Mouse (Mus musculus): Measurements from ENCODE around the gene Plcb3. TPM values are rescaled to one million over a fixed set of nuclear protein-coding genes. Genes with fewer than 3 reads are reported as not detected.
"Not testable (repeated sequence)": the region's sequence is repeated elsewhere in the genome, so short reads cannot be mapped to it uniquely, and the experiment has no call there.

The Plcb3 gene
- polyA plus RNA-seq, 1 experiment from 2014 or later = 53.5 TPM

DNA sequence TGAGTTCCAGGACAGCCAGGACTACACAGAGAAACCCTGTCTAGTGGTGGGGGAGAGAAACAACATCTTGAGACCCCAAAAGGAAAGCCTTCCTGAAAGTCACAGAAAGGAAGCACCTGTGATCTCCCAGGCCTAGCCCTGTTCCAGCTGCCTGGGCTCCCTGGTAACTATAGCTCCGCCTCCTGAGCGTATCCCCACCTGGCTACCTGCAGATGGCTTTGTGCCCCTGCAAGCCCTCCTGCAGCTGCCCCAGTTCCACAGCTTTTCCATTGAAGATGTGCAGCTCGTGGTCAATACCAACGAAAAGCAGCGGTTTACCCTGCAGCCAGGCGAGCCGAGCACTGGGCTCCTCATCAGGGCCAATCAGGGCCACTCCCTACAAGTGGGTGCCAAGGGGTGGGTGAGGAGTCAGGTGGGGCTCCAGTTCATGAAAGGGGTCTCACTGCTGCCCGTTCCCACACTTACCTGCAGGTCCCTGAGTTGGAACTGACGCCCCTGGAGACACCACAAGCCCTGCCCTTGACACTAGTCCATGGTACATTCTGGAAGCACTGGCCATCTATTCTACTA is 21.5 kb upstream of the Plcb3 start:
- H3K27ac ChIP-seq = no peak overlapping the region
- no peak overlapping the region for H3K4me3 ChIP-seq
- no peaks in the 10 kb centered on the region for H3K9me3 ChIP-seq
- H3K9ac ChIP-seq = no peak overlapping the region
- no peak overlapping the region for H3K4me2 ChIP-seq
- no peak for ATAC-seq (ENCODE audit: borderline replicate concordance, extremely low read depth, low FRiP score, low TSS enrichment)
- H3K27me3 ChIP-seq = no peaks in the 10 kb centered on the region
- H3K4me1 ChIP-seq = peaks cover 34% of the 10 kb centered on the region
- H3K36me3 ChIP-seq = peaks cover 24% of the 10 kb centered on the region
- 79% methylated on average over 9 of the region's 9 CpGs for WGBS

DNA sequence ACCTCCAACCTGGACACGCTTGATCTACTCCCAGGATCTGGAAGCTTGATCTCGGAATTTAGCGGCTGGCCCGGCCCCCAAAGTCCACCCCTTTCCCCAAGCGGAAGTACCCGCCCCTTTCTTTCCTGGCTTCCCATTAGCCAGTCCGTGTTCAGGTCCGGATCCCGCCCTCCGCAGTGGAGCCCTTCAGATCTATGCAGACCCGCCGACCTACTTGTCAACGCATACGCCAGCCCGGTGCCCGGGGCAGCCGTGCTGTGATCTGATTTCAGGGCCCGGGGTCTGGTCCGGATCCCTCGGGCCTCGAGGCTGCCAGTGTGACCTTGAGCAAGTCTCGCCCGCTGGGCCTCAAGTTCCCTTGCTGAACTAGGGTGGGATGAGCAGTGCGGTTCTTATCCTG is 19.7 kb upstream of the Plcb3 start, which contains the start of the genes Nudt22 and Trpt1:
TSS of gene Nudt22 (minus strand) at position 112 of the 400 bp plus-strand sequence.
TSS of gene Trpt1 (plus strand) at position 126 of the 400 bp plus-strand sequence.
- peaks cover 40% of the 10 kb centered on the region for H3K4me1 ChIP-seq
- peak within 1 kb of the TSS; percentile 76 for H3K27ac ChIP-seq
- WGBS = under 1% methylated on average over 24 of the region's 24 CpGs
- no peaks in the 10 kb centered on the region for H3K9me3 ChIP-seq
- peaks cover 24% of the 10 kb centered on the region for H3K36me3 ChIP-seq
- peak; percentile 64 for ATAC-seq (ENCODE audit: borderline replicate concordance, extremely low read depth, low FRiP score, low TSS enrichment)
- H3K4me2 ChIP-seq = peak within 1 kb of the TSS; percentile 84
- H3K4me3 ChIP-seq = peak within 1 kb of the TSS; percentile 57
- peak within 1 kb of the TSS; percentile 69 for H3K9ac ChIP-seq
- H3K27me3 ChIP-seq = no peaks in the 10 kb centered on the region

DNA sequence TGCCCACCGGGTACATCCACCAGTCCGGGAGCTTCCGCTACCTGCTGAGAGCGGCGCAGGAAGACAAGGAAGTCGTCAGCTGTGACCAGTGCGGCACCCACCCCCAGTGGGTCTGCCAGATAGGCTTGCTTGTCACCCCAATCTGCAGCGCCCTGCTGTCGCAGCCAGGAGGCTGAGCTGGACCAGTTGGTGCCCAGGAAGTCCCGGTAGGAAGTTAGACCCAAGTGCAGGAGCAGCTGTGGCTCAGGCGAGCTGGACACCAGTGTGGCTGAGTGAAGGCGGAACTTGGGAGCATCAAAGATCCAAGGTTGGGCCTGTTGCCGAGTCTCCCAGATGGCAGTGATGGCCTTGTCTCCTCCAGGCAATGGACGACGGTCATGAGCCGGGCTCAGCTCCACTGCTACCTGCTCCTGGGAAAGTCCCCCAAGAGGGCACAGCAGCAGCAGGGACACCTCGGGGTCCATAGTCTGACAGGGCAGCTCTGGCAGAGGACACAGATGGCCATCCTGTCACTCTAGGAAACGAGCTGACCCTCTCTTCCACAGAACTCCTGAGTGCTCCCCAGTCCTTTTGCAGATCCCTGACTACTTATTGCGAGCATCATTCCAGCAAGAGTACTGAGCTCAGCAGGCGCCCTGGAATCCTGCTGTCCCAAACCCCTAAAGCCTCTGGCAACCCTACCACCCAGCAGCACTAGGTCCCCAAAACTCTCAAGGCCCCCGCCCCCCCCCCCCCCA is 19.2 kb upstream of the Plcb3 start:
- Histone ChIP-seq H3K4me2 (peak overlapping the region; percentile 84), H3K9ac (peak overlapping the region; percentile 69), H3K4me1 (peaks cover 40% of the 10 kb centered on the region), H3K36me3 (peaks cover 22% of the 10 kb centered on the region), H3K4me3 (peak overlapping the region; percentile 57), H3K27me3 (no peaks in the 10 kb centered on the region), H3K27ac (peak overlapping the region; percentile 34; the same call in 1 of the 2 replicates), H3K9me3 (no peaks in the 10 kb centered on the region)
- no peak for ATAC-seq (ENCODE audit: borderline replicate concordance, extremely low read depth, low FRiP score, low TSS enrichment)
- WGBS = 41% methylated on average over 21 of the region's 21 CpGs

DNA sequence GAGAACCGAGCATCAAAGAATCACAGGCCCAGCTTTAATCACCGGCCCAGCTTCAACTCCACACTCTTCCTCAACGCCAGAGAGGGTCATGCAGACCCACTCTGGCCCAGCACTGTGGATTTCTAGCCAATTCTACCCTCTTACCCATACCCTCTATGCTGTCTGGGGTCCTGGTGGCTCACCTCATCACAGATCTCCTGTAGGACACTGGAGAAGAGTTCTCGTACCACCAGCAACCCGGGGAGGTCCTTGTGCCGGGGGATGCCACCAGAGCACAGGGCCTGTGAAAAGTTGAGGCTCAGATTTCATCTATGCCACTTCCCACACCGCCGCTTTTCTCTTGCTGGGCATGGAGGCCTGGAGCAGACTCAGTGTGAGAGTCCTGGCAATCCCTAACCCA is 18.2 kb upstream of the Plcb3 start:
- peak overlapping the region; percentile 84 for H3K4me2 ChIP-seq
- H3K9me3 ChIP-seq = no peaks in the 10 kb centered on the region
- H3K4me1 ChIP-seq = peaks cover 40% of the 10 kb centered on the region
- ATAC-seq (ENCODE audit: borderline replicate concordance, extremely low read depth, low FRiP score, low TSS enrichment) = no peak
- H3K36me3 ChIP-seq = peaks cover 13% of the 10 kb centered on the region
- 0 out of 2 replicates have a peak overlapping the region, but pooled peaks have one; percentile 13 for H3K9ac ChIP-seq
- H3K27ac ChIP-seq = no peak overlapping the region
- 0 out of 2 replicates have a peak overlapping the region, but pooled peaks have one; percentile 57 for H3K4me3 ChIP-seq
- 81% methylated on average over 8 of the region's 8 CpGs for WGBS
- H3K27me3 ChIP-seq = no peaks in the 10 kb centered on the region

DNA sequence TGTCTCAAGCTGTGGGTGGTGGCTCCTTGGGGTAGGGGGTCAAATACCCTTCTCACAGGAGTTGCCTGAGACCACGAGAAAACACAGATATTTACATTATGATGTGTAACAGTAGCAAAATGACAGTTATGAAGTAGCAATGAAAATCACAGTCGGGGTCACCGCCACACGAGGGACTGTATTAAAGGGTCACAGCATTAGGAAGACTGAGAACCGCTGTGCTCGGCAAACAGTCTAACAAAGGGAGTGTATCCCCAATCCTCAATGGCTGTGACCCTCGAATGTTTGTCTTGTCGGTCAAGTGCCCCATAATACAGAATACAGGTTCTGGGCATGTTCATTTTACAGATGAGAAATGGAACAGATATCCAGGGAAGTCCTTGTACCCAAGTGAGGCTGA is 17.7 kb upstream of the Plcb3 start:
- Histone ChIP-seq H3K27me3 (no peaks in the 10 kb centered on the region), H3K36me3 (peaks cover 8% of the 10 kb centered on the region), H3K4me2 (no peak overlapping the region), H3K4me1 (peaks cover 40% of the 10 kb centered on the region), H3K4me3 (no peak overlapping the region), H3K27ac (no peak overlapping the region), H3K9ac (no peak overlapping the region), H3K9me3 (no peaks in the 10 kb centered on the region)
- 66% methylated on average over 8 of the region's 8 CpGs for WGBS
- no peak for ATAC-seq (ENCODE audit: borderline replicate concordance, extremely low read depth, low FRiP score, low TSS enrichment)

DNA sequence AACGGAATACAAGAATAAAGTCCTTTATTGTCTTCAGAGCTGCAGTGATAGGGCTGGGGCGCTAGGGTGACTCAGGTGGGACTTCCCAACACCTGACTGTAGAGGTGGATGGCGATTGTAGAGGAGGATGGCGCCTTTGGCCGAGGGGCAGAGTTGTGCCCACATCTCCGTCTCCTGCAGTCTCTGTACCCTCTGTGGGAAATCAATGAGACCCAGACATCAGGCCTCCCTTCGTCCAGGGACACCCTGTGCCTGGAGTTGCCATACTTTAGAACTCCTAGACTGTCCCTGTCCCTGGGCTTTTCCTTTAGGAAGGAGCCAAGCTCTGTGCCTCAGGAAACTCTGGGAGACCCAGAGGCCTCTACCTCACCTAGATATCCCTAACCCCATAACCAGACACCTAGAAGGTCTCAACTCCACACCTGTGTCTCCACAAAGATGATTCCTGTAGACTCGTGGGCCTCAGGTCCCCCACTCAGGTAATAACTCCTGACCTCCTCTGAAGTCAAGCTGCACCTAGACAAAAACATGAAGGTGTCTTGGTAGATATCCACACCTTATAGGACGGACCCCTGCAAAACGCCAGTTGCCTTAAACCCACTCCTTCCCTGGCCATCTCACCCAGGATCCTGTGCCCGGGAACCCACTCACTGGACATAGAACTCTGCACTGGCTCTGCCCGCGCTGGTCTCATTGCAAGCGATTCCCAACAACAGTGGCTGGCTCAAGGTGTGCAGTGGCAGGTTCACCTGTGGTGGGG is 16.9 kb upstream of the Plcb3 start:
- ATAC-seq (ENCODE audit: borderline replicate concordance, extremely low read depth, low FRiP score, low TSS enrichment) = no peak
- H3K9ac ChIP-seq = peak overlapping the region; percentile 45; the same call in 1 of the 2 replicates
- no peaks in the 10 kb centered on the region for H3K27me3 ChIP-seq
- peaks cover 1% of the 10 kb centered on the region; the same call in 1 of the 2 replicates for H3K36me3 ChIP-seq
- peak overlapping the region; percentile 17 for H3K27ac ChIP-seq
- WGBS = 60% methylated on average over 14 of the region's 14 CpGs
- peak overlapping the region; percentile 94 for H3K4me2 ChIP-seq
- H3K4me3 ChIP-seq = peak overlapping the region; percentile 55
- H3K9me3 ChIP-seq = no peaks in the 10 kb centered on the region
- H3K4me1 ChIP-seq = peaks cover 42% of the 10 kb centered on the region

DNA sequence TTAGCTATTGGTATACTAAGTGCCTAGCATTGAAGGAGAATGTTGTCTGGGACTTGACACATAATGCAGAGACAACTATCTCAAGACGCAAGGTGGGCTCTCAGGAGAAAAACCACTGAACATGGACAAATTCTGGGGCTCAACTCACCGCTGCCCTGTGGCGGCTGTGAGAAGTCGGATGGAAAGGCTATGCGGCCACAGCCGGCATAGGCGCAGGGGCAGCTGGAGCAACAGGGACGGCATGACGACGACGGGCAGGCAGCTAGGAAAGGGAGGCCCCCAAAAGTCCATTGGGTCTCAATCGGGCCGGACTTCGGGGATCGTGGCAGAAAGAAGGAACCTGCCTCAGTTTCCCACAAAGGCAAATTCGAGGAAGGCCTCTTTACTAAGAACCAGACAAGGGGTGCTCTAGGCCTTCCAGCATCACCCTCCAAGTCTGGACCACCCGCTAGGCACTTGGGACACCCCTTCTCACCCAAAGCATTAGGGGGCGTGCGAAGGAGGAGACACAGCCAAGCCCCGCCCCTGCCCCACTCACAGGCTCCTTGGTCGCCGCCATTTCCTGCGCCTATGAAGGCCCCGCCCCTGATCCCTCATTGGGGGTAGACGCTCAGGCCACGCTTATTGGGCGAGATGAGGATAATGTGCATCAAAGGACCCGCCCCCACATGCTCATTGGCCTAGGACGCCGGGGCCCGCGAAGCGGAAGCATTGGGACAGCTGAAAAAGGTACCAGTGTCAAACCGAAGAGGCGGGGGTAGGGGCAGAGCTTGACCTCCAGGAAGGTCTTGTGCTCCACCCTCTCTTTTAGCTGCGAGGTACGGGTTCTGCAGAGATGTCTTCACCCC is 16.0 kb upstream of the Plcb3 start, which contains the start of gene Dnajc4:
TSS of gene Dnajc4 (minus strand) at position 562 of the 848 bp plus-strand sequence.
- H3K36me3 ChIP-seq = no peaks in the 10 kb centered on the region
- H3K9ac ChIP-seq = peak within 1 kb of the TSS; percentile 62
- WGBS = 1% methylated on average over 37 of the region's 37 CpGs
- H3K27ac ChIP-seq = peak within 1 kb of the TSS; percentile 48
- no peaks in the 10 kb centered on the region for H3K9me3 ChIP-seq
- no peaks in the 10 kb centered on the region for H3K27me3 ChIP-seq
- ATAC-seq (ENCODE audit: borderline replicate concordance, extremely low read depth, low FRiP score, low TSS enrichment) = peak; percentile 94
- H3K4me2 ChIP-seq = peak within 1 kb of the TSS; percentile 94
- H3K4me3 ChIP-seq = peak within 1 kb of the TSS; percentile 55
- peaks cover 48% of the 10 kb centered on the region for H3K4me1 ChIP-seq

DNA sequence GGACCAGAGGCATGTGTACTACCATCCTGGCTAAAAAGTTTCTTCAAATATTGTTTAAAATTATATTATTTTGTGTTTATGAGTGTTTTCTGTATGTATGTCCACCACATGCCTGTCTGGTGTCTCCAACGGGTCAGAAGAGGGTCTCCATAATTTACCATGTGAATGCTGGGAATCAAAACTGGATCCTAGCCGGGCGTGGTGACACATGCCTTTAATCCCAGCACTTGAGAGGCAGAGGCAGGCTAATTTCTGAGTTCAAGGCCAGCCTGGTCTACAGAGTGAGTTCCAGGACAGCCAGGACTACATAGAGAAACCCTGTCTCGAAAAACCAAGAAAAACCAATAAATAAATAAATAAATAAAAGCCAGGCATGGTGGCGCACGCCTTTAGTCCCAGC is 14.9 kb upstream of the Plcb3 start:
- not testable (repeated sequence) for H3K36me3 ChIP-seq
- 89% methylated on average over 6 of the region's 6 CpGs for WGBS

DNA sequence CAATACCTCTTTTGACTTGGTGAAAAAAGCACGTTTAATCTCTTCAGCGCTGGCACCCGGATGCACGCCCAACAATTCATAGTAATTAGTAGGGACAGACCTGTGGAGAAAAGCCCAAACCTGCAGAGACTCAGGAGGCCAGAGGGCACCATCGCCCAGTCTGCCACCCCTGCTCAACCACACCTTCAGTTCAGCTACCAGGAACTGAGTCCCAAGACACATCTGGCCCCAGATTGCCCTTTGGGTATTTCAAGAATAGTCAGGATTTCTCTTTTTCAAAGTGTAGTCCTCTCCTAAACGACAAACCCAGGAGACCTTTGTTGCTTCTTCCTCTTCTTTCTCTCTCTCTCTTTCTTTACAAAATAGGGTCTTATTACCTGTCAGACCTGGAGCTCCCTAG is 14.4 kb upstream of the Plcb3 start:
- no peak for ATAC-seq (ENCODE audit: borderline replicate concordance, extremely low read depth, low FRiP score, low TSS enrichment)
- H3K27ac ChIP-seq = no peak overlapping the region
- H3K9me3 ChIP-seq = no peaks in the 10 kb centered on the region
- 85% methylated on average over 6 of the region's 6 CpGs for WGBS
- no peaks in the 10 kb centered on the region for H3K36me3 ChIP-seq
- H3K4me2 ChIP-seq = no peak overlapping the region
- H3K9ac ChIP-seq = no peak overlapping the region
- H3K4me3 ChIP-seq = no peak overlapping the region
- no peaks in the 10 kb centered on the region for H3K27me3 ChIP-seq
- peaks cover 49% of the 10 kb centered on the region for H3K4me1 ChIP-seq

More for the DNA sequence above, 14.9 kb upstream of the Plcb3 start:
- H3K9me3 ChIP-seq; H3K4me3 ChIP-seq; ATAC-seq (ENCODE audit: borderline replicate concordance, extremely low read depth, low FRiP score, low TSS enrichment); H3K27ac ChIP-seq; H3K9ac ChIP-seq; H3K27me3 ChIP-seq: not testable (repeated sequence)
- Histone ChIP-seq H3K4me1 (peaks cover 46% of the 10 kb centered on the region), H3K4me2 (peak overlapping the region; percentile 94; the same call in 1 of the 2 replicates)

DNA sequence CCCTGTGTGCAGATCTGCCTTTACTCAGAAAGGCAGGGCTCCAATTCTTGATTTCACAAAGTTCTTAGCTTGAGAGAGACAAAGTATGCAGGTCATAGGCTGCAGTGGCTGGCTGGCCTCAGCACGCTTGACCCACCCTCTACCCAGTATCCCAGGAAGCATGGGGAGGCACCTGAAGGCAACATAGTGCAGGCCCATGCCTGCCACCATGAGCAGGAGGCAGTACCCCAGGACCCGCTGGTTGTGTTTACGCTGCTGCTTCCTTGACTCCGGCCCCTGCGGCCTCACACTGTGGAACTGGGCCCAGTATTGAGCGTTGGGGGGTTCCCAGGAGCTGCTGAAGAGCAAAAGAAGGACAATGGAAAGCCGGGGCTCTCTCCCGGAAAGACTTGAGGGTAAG is 13.0 kb upstream of the Plcb3 start:
- no peak for ATAC-seq (ENCODE audit: borderline replicate concordance, extremely low read depth, low FRiP score, low TSS enrichment)
- Histone ChIP-seq H3K4me2 (no peak overlapping the region), H3K27me3 (no peaks in the 10 kb centered on the region), H3K4me3 (no peak overlapping the region), H3K27ac (peak overlapping the region; percentile 6; the same call in 1 of the 2 replicates), H3K9me3 (no peaks in the 10 kb centered on the region), H3K36me3 (peaks cover 9% of the 10 kb centered on the region), H3K9ac (no peak overlapping the region), H3K4me1 (peaks cover 35% of the 10 kb centered on the region)
- 73% methylated on average over 8 of the region's 8 CpGs for WGBS

DNA sequence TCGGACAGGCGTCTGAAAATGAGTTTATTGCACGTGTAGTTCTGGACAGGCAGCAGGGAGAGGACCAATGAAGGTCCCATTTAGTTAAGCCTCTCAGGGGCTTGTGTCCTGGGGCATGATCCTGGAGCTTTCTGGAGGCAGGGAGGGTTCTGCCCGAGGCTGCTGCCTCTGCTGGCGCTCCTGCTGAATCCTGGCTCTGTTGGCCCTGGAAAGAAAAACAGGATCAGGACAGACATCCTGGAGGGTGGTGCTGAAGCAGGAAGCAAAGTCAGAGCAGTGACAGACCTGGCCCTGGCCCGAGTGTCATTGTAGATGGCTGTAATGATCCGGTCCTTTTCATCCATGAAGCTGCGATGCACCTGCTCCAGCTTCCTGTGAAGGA is 11.6 kb upstream of the Plcb3 start:
- Histone ChIP-seq H3K9me3 (no peaks in the 10 kb centered on the region), H3K9ac (peak overlapping the region; percentile 95), H3K4me1 (peaks cover 27% of the 10 kb centered on the region), H3K27me3 (no peaks in the 10 kb centered on the region), H3K36me3 (peaks cover 19% of the 10 kb centered on the region), H3K4me3 (peak overlapping the region; percentile 93), H3K27ac (peak overlapping the region; percentile 92), H3K4me2 (peak overlapping the region; percentile 89)
- 4% methylated on average over 8 of the region's 8 CpGs for WGBS
- no peak for ATAC-seq (ENCODE audit: borderline replicate concordance, extremely low read depth, low FRiP score, low TSS enrichment)
